Mouse (Mus musculus) MEL (cell line): ENCODE results near the gene Araf. TPM values are rescaled to one million over a fixed set of nuclear protein-coding genes. Genes with fewer than 3 reads are reported as not detected.

Source experiments
- DNase-seq: peaks from one replicate; pipeline ENCODE4 v3.0.0; 2011; ENCODE audit warnings: low read depth, low spot score
- H3K27ac ChIP-seq: 2 replicates; pipeline ENCODE4 v1.5.1; 2012; ENCODE audit warnings: low read depth, mild to moderate bottlenecking, control low read depth, low read length, moderate library complexity; ENCODE audit not compliant: control insufficient read depth
- H3K27me3 ChIP-seq, 2 experiments: fragments of 150-350 bp in 1 of 2; sonication (generic) in 1 of 2; 2 replicates each; pipeline ENCODE4 v1.6.1; 2012; ENCODE audit warnings: low read length in 2 of 2, mild to moderate bottlenecking in 2 of 2, improper control_type of control experiment in 1 of 2, moderate library complexity in 1 of 2; ENCODE audit not compliant: insufficient read depth in 2 of 2, control insufficient read depth in 1 of 2
- H3K36me3 ChIP-seq, 2 experiments: 2 replicates each; pipeline ENCODE4 v1.6.1; 2012 to 2014; ENCODE audit warnings: low read length in 2 of 2, improper control_type of control experiment in 1 of 2, inconsistent platforms in 1 of 2, mild to moderate bottlenecking in 1 of 2; ENCODE audit not compliant: insufficient read depth in 2 of 2, control insufficient read depth in 1 of 2
- H3K4me1 ChIP-seq, 2 experiments: fragments of 150-350 bp in 1 of 2; sonication (generic) in 1 of 2; 2 replicates each; pipeline ENCODE4 v1.6.1; 2012; ENCODE audit warnings: low read length in 2 of 2, improper control_type of control experiment in 1 of 2, mild to moderate bottlenecking in 1 of 2; ENCODE audit not compliant: insufficient read depth in 2 of 2, control insufficient read depth in 1 of 2
- H3K4me3 ChIP-seq, 2 experiments: fragments of 150-350 bp in 1 of 2; sonication (generic) in 1 of 2; 2 replicates each; pipeline ENCODE4 v1.5.1; 2012; ENCODE audit warnings: low read depth in 2 of 2, low read length in 2 of 2, mild to moderate bottlenecking in 2 of 2, moderate library complexity in 2 of 2, control low read depth in 1 of 2, improper control_type of control experiment in 1 of 2; ENCODE audit not compliant: control insufficient read depth in 1 of 2, insufficient read depth in 1 of 2
- H3K79me2 ChIP-seq: 2 replicates; pipeline ENCODE4 v1.6.1; 2012; ENCODE audit warnings: mild to moderate bottlenecking, low read length, moderate library complexity; ENCODE audit not compliant: control insufficient read depth, poor library complexity, insufficient read depth
- H3K9ac ChIP-seq: 2 replicates; pipeline ENCODE4 v1.6.1; 2012; ENCODE audit warnings: low read depth, mild to moderate bottlenecking, control low read depth, low read length, moderate library complexity; ENCODE audit not compliant: control insufficient read depth, poor library complexity, severe bottlenecking
- H3K9me3 ChIP-seq: fragments of 150-350 bp; sonication (generic); replicated peaks from 2 replicates; pipeline ENCODE4 v1.6.1; 2012; ENCODE audit warnings: mild to moderate bottlenecking, low read length, improper control_type of control experiment, moderate library complexity; ENCODE audit not compliant: insufficient read depth
- CHD1 ChIP-seq: IDR thresholded peaks from 2 replicates; pipeline ENCODE4 v1.6.1; 2012; ENCODE audit warnings: low read depth, mild to moderate bottlenecking, inconsistent platforms, low read length, improper control_type of control experiment
- E2F4 ChIP-seq: IDR thresholded peaks from 2 replicates; pipeline ENCODE4 v1.6.1; 2011; ENCODE audit warnings: low read depth, low read length, improper control_type of control experiment, borderline replicate concordance
- ELF1 ChIP-seq: IDR thresholded peaks from 2 replicates; pipeline ENCODE4 v1.6.1; 2014; ENCODE audit warnings: low read depth, mild to moderate bottlenecking, inconsistent platforms, low read length, improper control_type of control experiment, moderate library complexity
- EP300 ChIP-seq, 2 experiments: IDR thresholded peaks; 2 replicates each; pipeline ENCODE4 v1.6.1; 2011; ENCODE audit warnings: improper control_type of control experiment in 2 of 2, low read length in 2 of 2, low read depth in 1 of 2, mild to moderate bottlenecking in 1 of 2
- ETS1 ChIP-seq: IDR thresholded peaks from 2 replicates; pipeline ENCODE4 v1.6.1; 2012; ENCODE audit warnings: low read depth, mild to moderate bottlenecking, inconsistent platforms, low read length, improper control_type of control experiment, moderate library complexity
- MAFK ChIP-seq: IDR thresholded peaks from 2 replicates; pipeline ENCODE4 v1.6.1; 2011; ENCODE audit warnings: low read depth, mild to moderate bottlenecking, low read length, improper control_type of control experiment, borderline replicate concordance
- MEF2A ChIP-seq: IDR thresholded peaks from 2 replicates; pipeline ENCODE4 v1.6.1; 2014; ENCODE audit warnings: low read depth, mild to moderate bottlenecking, inconsistent platforms, low read length, improper control_type of control experiment; ENCODE audit not compliant: poor library complexity, insufficient replicate concordance, severe bottlenecking; ENCODE audit errors: extremely low read depth
- MYB ChIP-seq: IDR thresholded peaks from 2 replicates; pipeline ENCODE4 v1.6.1; 2011; ENCODE audit warnings: mild to moderate bottlenecking, low read depth, low read length, improper control_type of control experiment
- MYC ChIP-seq: IDR thresholded peaks from 2 replicates; pipeline ENCODE4 v1.6.1; 2011; ENCODE audit warnings: low read depth, mild to moderate bottlenecking, low read length, improper control_type of control experiment, moderate library complexity
- NRF1 ChIP-seq: IDR thresholded peaks from 2 replicates; pipeline ENCODE4 v1.6.1; 2014; ENCODE audit warnings: low read depth, mild to moderate bottlenecking, inconsistent platforms, low read length, improper control_type of control experiment, moderate library complexity; ENCODE audit not compliant: poor library complexity, insufficient read depth, severe bottlenecking
- POLR2A ChIP-seq, 2 experiments: IDR thresholded peaks; 2 replicates each; pipeline ENCODE4 v1.6.1; 2011 to 2012; ENCODE audit warnings: low read length in 2 of 2, mild to moderate bottlenecking in 2 of 2, control low read depth in 1 of 2, improper control_type of control experiment in 1 of 2, low read depth in 1 of 2, moderate library complexity in 1 of 2; ENCODE audit not compliant: control insufficient read depth in 1 of 2, insufficient read depth in 1 of 2, poor library complexity in 1 of 2
- POLR2AphosphoS5 ChIP-seq: IDR thresholded peaks from 2 replicates; pipeline ENCODE4 v1.6.1; 2012; ENCODE audit warnings: low read depth, borderline replicate concordance, mild to moderate bottlenecking, inconsistent platforms, low read length, moderate library complexity, mixed read lengths
- SIN3A ChIP-seq: IDR thresholded peaks from 2 replicates; pipeline ENCODE4 v1.6.1; 2012; ENCODE audit warnings: low read length, improper control_type of control experiment, inconsistent platforms
- SMC3 ChIP-seq: IDR thresholded peaks from 2 replicates; pipeline ENCODE4 v1.6.1; 2011; ENCODE audit warnings: low read depth, low read length, improper control_type of control experiment
- TAL1 ChIP-seq: IDR thresholded peaks from 2 replicates; pipeline ENCODE4 v1.6.1; 2012; ENCODE audit warnings: mild to moderate bottlenecking, inconsistent platforms, low read length, moderate library complexity, mixed read lengths
- TCF12 ChIP-seq: IDR thresholded peaks from 2 replicates; pipeline ENCODE4 v1.6.1; 2014; ENCODE audit warnings: low read depth, mild to moderate bottlenecking, inconsistent platforms, low read length, improper control_type of control experiment, moderate library complexity
- UBTF ChIP-seq: IDR thresholded peaks from 2 replicates; pipeline ENCODE4 v1.6.1; 2012; ENCODE audit warnings: low read depth, mild to moderate bottlenecking, inconsistent platforms, low read length, improper control_type of control experiment, moderate library complexity, borderline replicate concordance; ENCODE audit not compliant: insufficient read depth
- USF1 ChIP-seq: IDR thresholded peaks from 2 replicates; pipeline ENCODE4 v1.6.1; 2014; ENCODE audit warnings: low read depth, mild to moderate bottlenecking, inconsistent platforms, low read length, improper control_type of control experiment, moderate library complexity
- ZC3H11A ChIP-seq: IDR thresholded peaks from 2 replicates; pipeline ENCODE4 v1.6.1; 2012; ENCODE audit warnings: low read depth, mild to moderate bottlenecking, inconsistent platforms, low read length, improper control_type of control experiment
- ZMIZ1 ChIP-seq: IDR thresholded peaks from 2 replicates; pipeline ENCODE4 v1.6.1; 2012; ENCODE audit warnings: low read depth, mild to moderate bottlenecking, inconsistent platforms, low read length, improper control_type of control experiment, moderate library complexity
- polyA plus RNA-seq, 2 experiments: library from polyadenylated mRNA; stranded (reverse) in 1 of 2; unstranded in 1 of 2; fragments of >175 nt in 1 of 2; fragments of >200 nt in 1 of 2; gene quantifications; 2 replicates each; pipeline versions ENCODE4 v1.2.1 to v1.2.4; 2012; ENCODE audit warnings: low replicate concordance in 2 of 2, low read depth in 1 of 2; ENCODE audit not compliant: insufficient read length in 2 of 2, insufficient read depth in 1 of 2, missing spikeins in 1 of 2
- total RNA-seq: library from RNA; depleted of rRNA; stranded (reverse); fragments of 300-350 nt; gene quantifications from 2 replicates; pipeline ENCODE4 v1.2.3, GENCODE M21; 2012

Gene Araf
- total and polyA plus RNA-seq, 3 experiments, result 115 to 236 (median 174) TPM

DNA sequence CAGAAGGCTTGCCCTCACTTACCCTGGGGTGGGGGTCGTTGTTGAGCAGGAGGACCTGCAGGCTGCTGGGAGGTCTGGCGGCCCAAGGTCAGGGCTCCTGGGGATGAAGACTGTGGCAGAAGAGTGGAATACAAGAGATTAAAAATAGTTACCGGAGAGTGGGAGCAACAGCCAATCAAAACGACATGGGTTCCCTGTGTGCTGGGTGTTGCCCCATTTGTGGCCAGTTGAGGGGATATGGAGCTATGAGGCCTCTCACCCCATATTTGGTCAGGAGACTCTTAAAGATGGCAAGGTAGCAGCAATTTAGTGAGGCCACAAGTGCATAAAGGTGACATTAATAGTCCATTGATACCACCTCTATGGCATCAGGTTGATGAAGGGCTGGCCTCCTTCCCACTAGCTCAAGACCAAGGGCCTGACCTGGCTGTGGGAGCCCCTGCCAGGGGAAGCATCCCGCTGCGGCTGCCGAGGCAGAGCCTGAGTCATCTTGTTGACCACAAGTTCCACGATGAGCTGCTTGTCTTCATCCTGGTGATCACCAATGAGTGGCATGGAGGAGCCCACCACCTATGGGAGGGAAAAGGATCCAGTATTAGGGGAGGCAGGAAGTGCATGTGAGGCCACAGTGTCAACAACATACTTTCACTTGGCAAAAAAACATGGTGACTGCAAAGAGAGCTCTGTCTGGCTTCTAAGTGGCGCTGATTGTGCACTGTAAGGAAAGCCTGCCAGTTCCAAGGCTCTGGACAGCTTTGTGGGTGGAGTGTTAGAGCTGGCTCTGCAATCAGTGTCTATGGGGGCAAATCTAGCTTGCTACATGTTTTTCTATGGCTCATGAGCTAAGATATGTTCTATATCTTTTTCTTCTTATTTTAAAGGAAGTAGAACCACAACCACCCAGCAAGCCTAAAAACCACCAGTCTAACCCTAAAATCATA is 65.8 kb downstream of the Araf start:
- no peaks in the 10 kb centered on the region for H3K4me1 ChIP-seq
- no peak overlapping the region for H3K9ac ChIP-seq
- TF ChIP-seq ZMIZ1 (no peak), CHD1 (no peak), MYB (no peak), ZC3H11A (no peak), E2F4 (no peak), MYC (no peak), TAL1 (no peak), TCF12 (no peak), UBTF (no peak), POLR2AphosphoS5 (no peak), SMC3 (no peak), SIN3A (no peak)
- peaks cover 0 to 2% of the 10 kb centered on the region in 2 experiments; a peak in 1 of 4 replicates for H3K36me3 ChIP-seq
- DNase-seq, result no peak
- no peak overlapping the region for H3K27ac ChIP-seq
- H3K9me3 ChIP-seq, result no peaks in the 10 kb centered on the region
- H3K79me2 ChIP-seq, result no peaks in the 10 kb centered on the region
- H3K27me3 ChIP-seq, result no peaks in the 10 kb centered on the region
- no peak overlapping the region for H3K4me3 ChIP-seq

- DNase-seq, result no peak
- H3K27ac ChIP-seq, result no peak overlapping the region
- H3K4me1 ChIP-seq, result no peaks in the 10 kb centered on the region; a peak in 1 of 4 replicates
- no peak overlapping the region for H3K9ac ChIP-seq
- no peaks in the 10 kb centered on the region for H3K9me3 ChIP-seq
- H3K36me3 ChIP-seq, result no peaks in the 10 kb centered on the region
- H3K27me3 ChIP-seq, result no peaks in the 10 kb centered on the region
- H3K79me2 ChIP-seq, result no peaks in the 10 kb centered on the region
- no peak overlapping the region for H3K4me3 ChIP-seq
- TF ChIP-seq ETS1 (no peak), ZC3H11A (no peak), EP300 (IDR thresholded peaks at IDR 0.05; ENCODE audit: low read depth in 1 of 2, low read length in 2 of 2) (no peak), MEF2A (no peak), TCF12 (no peak), ELF1 (no peak), POLR2A (IDR thresholded peaks at IDR 0.05; ENCODE audit: control insufficient read depth in 1 of 2, insufficient read depth in 1 of 2, low read depth in 1 of 2, low read length in 2 of 2, poor library complexity in 1 of 2) (no peak), NRF1 (no peak), MAFK (no peak), USF1 (no peak)
Observed at GRCm38 (mm10) chrX:20868091-20868490, 70.5 kb downstream of the Araf start.
